Mouse (Mus musculus) intestine, postnatal 0 days (tissue): ENCODE data around the gene Gata2. TPM values are rescaled to one million over a fixed set of nuclear protein-coding genes. Genes with fewer than 3 reads are reported as not detected.
"Not testable (repeated sequence)": the region's sequence is repeated elsewhere in the genome, so short reads cannot be mapped to it uniquely, and the experiment has no call there.

ENCODE experiments used
- ATAC-seq: fragments of 200-750 bp; cut with Nextera tagmentation; 2 replicates; pipeline ENCODE4 v1.8.0; 2017; ENCODE audit warnings: mild to moderate bottlenecking, moderate TSS enrichment, moderate library complexity
- H3K27ac ChIP-seq: fragments of 300-500 bp; sonication (generic); 2 replicates; pipeline ENCODE4 v1.5.1; 2014; ENCODE audit warnings: mild to moderate bottlenecking, low read depth, low read length, moderate library complexity
- H3K27me3 ChIP-seq: fragments of 300-500 bp; sonication (generic); replicated peaks from 2 replicates; pipeline ENCODE4 v1.6.1; 2014; ENCODE audit warnings: low read length, mixed read lengths; ENCODE audit not compliant: control insufficient read depth, insufficient read depth
- H3K36me3 ChIP-seq: fragments of 300-500 bp; sonication (generic); 2 replicates; pipeline ENCODE4 v1.6.1; 2014; ENCODE audit warnings: mild to moderate bottlenecking, moderate library complexity; ENCODE audit not compliant: control insufficient read depth, insufficient read depth
- H3K4me1 ChIP-seq: fragments of 300-500 bp; sonication (generic); replicated peaks from 2 replicates; pipeline ENCODE4 v1.6.1; 2014; ENCODE audit warnings: antibody characterized with exemption, low read length, mixed read lengths; ENCODE audit not compliant: control insufficient read depth, insufficient read depth
- H3K4me2 ChIP-seq: fragments of 300-500 bp; sonication (generic); replicated peaks from 2 replicates; pipeline ENCODE4 v1.6.1; 2014; ENCODE audit warnings: low read depth, mild to moderate bottlenecking, moderate library complexity
- H3K4me3 ChIP-seq: fragments of 300-500 bp; sonication (generic); 2 replicates; pipeline ENCODE4 v1.5.1; 2014; ENCODE audit warnings: low read depth, low read length
- H3K9ac ChIP-seq: fragments of 300-500 bp; sonication (generic); 2 replicates; pipeline ENCODE4 v1.6.1; 2014; ENCODE audit warnings: mild to moderate bottlenecking, low read depth, low read length
- H3K9me3 ChIP-seq: fragments of 300-500 bp; sonication (generic); 2 replicates; pipeline ENCODE4 v1.6.1; 2016; ENCODE audit warnings: mixed run types; ENCODE audit not compliant: control insufficient read depth
- CTCF ChIP-seq: sonication (generic); IDR thresholded peaks from 2 replicates; pipeline ENCODE4 v1.5.1; 2016; ENCODE audit warnings: low read depth, mild to moderate bottlenecking, control low read depth, antibody characterized with exemption, moderate library complexity
- WGBS: fragments of 180-500 bp; shearing (Covaris S2); extraction: QIAGEN DNeasy Blood & Tissue Kit; methylation state at CpG from one replicate; pipeline ENCODE4 v1.1.7; 2014; 5-methylcytosine and 5-hydroxymethylcytosine counted together
- polyA plus RNA-seq: library from polyadenylated mRNA; unstranded; fragments of >200 nt; fragmentation: Nextera tagmentation; extraction: Ambion mirVana; gene quantifications from 2 replicates; pipeline ENCODE4 v1.2.1, GENCODE M21; 2015

Gata2 gene
- polyA plus RNA-seq, 1 experiment from 2014 or later: 3.5 TPM

DNA sequence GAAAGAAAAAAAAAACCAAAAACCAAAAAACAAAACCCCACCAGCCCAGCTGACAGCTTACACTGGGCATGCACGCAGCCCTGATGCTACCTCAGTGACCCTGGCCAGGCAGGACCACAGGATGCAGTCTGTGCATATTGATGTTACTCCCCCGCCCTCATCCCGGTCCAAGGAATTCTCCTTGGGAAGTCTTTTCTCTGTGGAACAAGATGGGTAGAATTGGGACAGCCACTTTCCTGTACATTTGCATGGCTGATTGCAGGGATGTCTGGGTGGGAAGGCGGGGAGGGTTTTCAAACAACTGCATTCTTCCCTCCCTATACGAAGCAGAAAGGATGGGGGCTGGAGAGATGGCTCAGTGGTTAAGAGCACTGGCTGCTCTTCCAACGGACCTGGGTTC, 40.7 kb upstream of the Gata2 start:
- TF ChIP-seq CTCF: no peak
- Histone ChIP-seq H3K4me1 (no peaks in the 10 kb centered on the region), H3K4me2 (no peak overlapping the region), H3K4me3 (no peak overlapping the region), H3K27me3 (no peaks in the 10 kb centered on the region), H3K36me3 (no peaks in the 10 kb centered on the region), H3K9ac (no peak overlapping the region), H3K27ac (no peak overlapping the region), H3K9me3 (no peaks in the 10 kb centered on the region)
- 77% methylated on average over 6 of the region's 6 CpGs for WGBS
- no peak for ATAC-seq

DNA sequence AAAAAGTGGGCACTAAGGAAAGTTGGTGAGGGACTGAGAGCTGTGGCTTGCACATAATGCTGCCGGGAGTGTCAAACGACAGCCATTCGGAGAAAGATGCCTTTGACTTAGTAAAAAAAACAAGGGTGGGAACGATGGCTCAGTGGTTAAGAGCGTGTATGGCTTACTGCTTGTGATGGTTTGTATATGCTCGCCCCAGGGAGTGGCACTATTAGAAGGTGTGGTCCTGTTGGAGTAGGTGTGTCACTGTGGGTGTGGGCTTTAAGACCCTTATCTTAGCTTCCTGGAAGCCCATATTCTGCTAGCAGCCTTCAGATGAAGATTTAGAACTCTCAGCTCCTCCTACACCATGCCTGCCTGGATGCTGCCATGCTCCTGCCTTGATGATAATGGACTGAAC, 38.1 kb upstream of the Gata2 start:
- H3K9me3 ChIP-seq, H3K36me3 ChIP-seq, H3K27ac ChIP-seq, H3K9ac ChIP-seq, ATAC-seq, H3K4me1 ChIP-seq, H3K27me3 ChIP-seq, H3K4me2 ChIP-seq, H3K4me3 ChIP-seq: not testable (repeated sequence)
- WGBS: 86% methylated on average over 6 of the region's 6 CpGs

DNA sequence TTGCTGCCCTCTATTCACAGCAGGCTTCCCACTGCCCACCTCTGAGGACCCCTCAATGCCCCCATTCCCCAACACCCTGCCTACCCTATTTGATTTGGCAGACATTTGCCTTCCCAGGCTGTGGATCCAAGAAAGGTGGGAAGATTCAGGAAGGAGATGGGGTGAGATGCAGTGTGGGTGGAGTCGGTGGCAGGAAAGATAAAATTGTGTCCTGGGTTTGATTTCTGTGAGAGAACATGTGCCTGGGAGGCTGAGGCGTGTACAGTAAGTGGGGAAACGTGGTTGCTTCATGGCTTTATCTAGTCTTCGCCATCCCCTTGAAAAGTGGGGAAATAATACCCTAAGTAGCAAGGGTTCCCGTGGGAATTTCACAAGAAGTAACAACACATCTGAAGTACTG, 34.9 kb upstream of the Gata2 start:
- WGBS: 78% methylated on average over 5 of the region's 5 CpGs
- H3K4me2 ChIP-seq: no peak overlapping the region

DNA sequence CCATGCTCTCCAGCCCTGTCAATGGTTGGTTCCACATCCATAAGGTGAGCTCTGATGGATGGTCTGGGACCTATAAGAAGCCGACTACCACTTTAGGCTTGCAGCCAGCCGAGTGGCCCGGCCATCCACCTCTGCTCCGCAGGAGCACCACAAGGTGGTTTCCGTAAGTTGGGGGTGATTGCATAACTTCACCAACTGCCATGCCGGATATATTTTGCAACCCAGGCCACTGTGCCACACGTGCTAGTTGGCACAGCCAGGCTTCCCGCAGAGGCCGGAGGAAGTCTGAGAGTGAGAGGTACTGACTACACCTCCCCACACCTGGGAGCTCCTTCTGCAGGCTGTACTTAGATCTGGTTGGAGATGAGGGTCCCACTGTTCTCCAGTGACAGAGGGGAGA, 27.6 kb upstream of the Gata2 start:
- Histone ChIP-seq H3K27me3 (no peaks in the 10 kb centered on the region), H3K9ac (no peak overlapping the region), H3K9me3 (no peaks in the 10 kb centered on the region), H3K4me1 (no peaks in the 10 kb centered on the region), H3K4me3 (no peak overlapping the region), H3K4me2 (no peak overlapping the region), H3K27ac (no peak overlapping the region), H3K36me3 (no peaks in the 10 kb centered on the region)
- no peak for ATAC-seq
- 96% methylated on average over 9 of the region's 9 CpGs for WGBS
- TF ChIP-seq CTCF: no peak

More for the DNA sequence above, 34.9 kb upstream of the Gata2 start:
- H3K9ac ChIP-seq: no peak overlapping the region
- no peaks in the 10 kb centered on the region for H3K27me3 ChIP-seq
- H3K9me3 ChIP-seq: no peaks in the 10 kb centered on the region
- no peaks in the 10 kb centered on the region for H3K36me3 ChIP-seq
- no peak overlapping the region for H3K4me3 ChIP-seq
- no peak for ATAC-seq
- no peaks in the 10 kb centered on the region for H3K4me1 ChIP-seq
- H3K27ac ChIP-seq: no peak overlapping the region
- no peak for TF ChIP-seq CTCF

DNA sequence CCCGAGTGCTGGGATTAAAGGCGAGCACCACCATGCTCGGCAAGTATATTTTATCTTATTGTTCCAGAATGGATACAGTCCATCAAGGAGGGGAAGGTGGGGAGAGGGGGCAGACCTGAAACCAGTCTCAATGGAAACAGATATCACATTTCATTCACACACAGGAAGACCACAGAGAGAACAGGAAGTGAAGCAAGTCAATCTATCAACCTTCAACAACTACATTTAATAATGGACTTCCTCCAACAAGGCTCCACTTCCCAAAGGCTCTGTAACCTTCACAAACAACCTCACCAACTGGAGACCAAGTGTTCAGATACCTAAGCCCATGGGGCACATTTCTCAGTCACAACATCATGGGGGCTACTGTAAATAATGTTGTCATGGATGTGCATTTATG, 19.5 kb upstream of the Gata2 start:
- Histone ChIP-seq H3K4me1 (no peaks in the 10 kb centered on the region), H3K27me3 (no peaks in the 10 kb centered on the region), H3K4me3 (no peak overlapping the region), H3K9me3 (0 out of 2 replicates have a peak, but pooled peaks cover 5% of the 10 kb centered on the region), H3K4me2 (no peak overlapping the region), H3K27ac (no peak overlapping the region), H3K36me3 (no peaks in the 10 kb centered on the region), H3K9ac (no peak overlapping the region)
- ATAC-seq: no peak
- TF ChIP-seq CTCF: no peak
- 86% methylated on average over 3 of the region's 3 CpGs for WGBS

DNA sequence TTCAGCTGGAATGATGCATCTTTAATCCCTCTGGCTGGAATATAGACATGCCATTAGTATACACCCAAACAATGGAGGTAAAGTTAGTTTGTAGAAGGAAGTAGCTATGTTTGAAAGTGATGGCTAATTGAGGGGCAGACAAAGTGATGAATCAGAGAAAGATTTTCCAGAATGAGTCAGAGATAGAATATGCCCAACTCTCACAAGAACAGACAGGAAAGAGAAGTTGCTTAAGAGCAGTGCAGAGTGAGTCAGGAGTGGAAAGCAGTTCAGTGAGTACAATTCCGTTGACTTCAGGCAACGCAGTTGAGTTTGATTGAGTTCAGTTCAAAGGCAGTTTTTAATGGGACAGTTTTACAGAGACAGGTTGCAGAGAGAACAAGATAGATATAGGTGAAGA, 19.0 kb upstream of the Gata2 start:
- Histone ChIP-seq H3K4me2 (no peak overlapping the region), H3K27me3 (no peaks in the 10 kb centered on the region), H3K4me1 (no peaks in the 10 kb centered on the region), H3K9me3 (0 out of 2 replicates have a peak, but pooled peaks cover 5% of the 10 kb centered on the region), H3K36me3 (no peaks in the 10 kb centered on the region), H3K27ac (no peak overlapping the region), H3K9ac (no peak overlapping the region), H3K4me3 (no peak overlapping the region)
- no peak for TF ChIP-seq CTCF
- 91% methylated on average over 2 of the region's 2 CpGs for WGBS
- no peak for ATAC-seq

DNA sequence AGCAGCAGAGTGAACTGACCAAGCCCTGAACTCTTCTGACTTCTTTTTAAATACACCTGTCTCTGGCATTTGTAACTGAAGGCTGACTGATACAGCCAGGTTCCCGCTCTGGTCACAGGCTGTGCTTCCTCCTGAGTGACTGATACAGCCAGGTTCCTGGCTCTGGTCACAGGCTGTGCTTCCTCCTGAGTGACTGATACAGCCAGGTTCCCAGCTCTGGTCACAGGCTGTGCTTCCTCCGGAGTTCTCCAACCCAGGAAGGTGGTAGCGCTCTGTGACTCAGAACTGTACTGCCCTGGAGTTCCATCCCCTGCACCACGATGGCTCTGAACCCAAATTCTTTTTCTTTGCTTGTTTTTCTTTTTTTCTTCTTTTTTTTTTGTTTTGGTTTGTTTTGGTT, 9.0 kb upstream of the Gata2 start:
- peaks cover 26% of the 10 kb centered on the region for H3K27me3 ChIP-seq
- H3K4me2 ChIP-seq: no peak overlapping the region
- H3K4me3 ChIP-seq: no peak overlapping the region
- no peak overlapping the region for H3K27ac ChIP-seq
- no peak for ATAC-seq
- TF ChIP-seq CTCF: no peak
- 67% methylated on average over 4 of the region's 4 CpGs for WGBS
- no peaks in the 10 kb centered on the region; the same call in 1 of the 2 replicates for H3K4me1 ChIP-seq
- H3K36me3 ChIP-seq: no peaks in the 10 kb centered on the region
- H3K9ac ChIP-seq: no peak overlapping the region
- H3K9me3 ChIP-seq: no peaks in the 10 kb centered on the region
